Mouse (Mus musculus): ENCODE measurements around the gene Cstad. TPM values are rescaled to one million over a fixed set of nuclear protein-coding genes. Genes with fewer than 3 reads are reported as not detected.
A peak's percentile ranks its signal among the peaks of the same experiment; 100 is the strongest.

The Cstad gene
- polyA plus RNA-seq, 2 experiments, result 0.04 to 0.17 TPM

GRCm38 (mm10) chr2:30553851-30554540, 40.8 kb upstream of the Cstad start:
- TF ChIP-seq CTCF (IDR thresholded peaks at IDR 0.05; ENCODE audit: low read depth), result no peak

GRCm38 (mm10) chr2:30555257-30555656, 39.6 kb upstream of the Cstad start:
- DNase-seq (ENCODE audit: low read depth in 3 of 3, low spot score in 3 of 3), result no peak
- H3K27me3 ChIP-seq (ENCODE audit: control insufficient read depth, insufficient read depth, low read length), result no peaks in the 10 kb centered on the region
- H3K36me3 ChIP-seq (replicated peaks; ENCODE audit: control insufficient read depth, insufficient read depth, low read depth), result no peaks in the 10 kb centered on the region
- no peak overlapping the region for H3K9ac ChIP-seq (replicated peaks)
- no peak for ATAC-seq (ENCODE audit: insufficient read depth)
- no peaks in the 10 kb centered on the region for H3K4me1 ChIP-seq (replicated peaks; ENCODE audit: control insufficient read depth in 2 of 2, insufficient read depth in 2 of 2, low read length in 1 of 2)
- H3K9me3 ChIP-seq (ENCODE audit: control insufficient read depth, low read length), result no peaks in the 10 kb centered on the region
- no peak overlapping the region for H3K4me2 ChIP-seq (ENCODE audit: low read depth)
- H3K4me3 ChIP-seq (ENCODE audit: insufficient read depth in 1 of 2, low read depth in 2 of 2, low read length in 2 of 2), result no peak overlapping the region
- no peak for TF ChIP-seq CTCF (IDR thresholded peaks at IDR 0.05; ENCODE audit: low read depth)
- no peak for TF ChIP-seq EP300 (IDR thresholded peaks at IDR 0.05; ENCODE audit: low read depth)
- 76% methylated on average over 9 of the region's 9 CpGs for WGBS (ENCODE audit: insufficient replicate concordance)
- no peak overlapping the region for H3K27ac ChIP-seq

More at GRCm38 (mm10) chr2:30553851-30554540, 40.8 kb upstream of the Cstad start:
- no peak overlapping the region for H3K27ac ChIP-seq
- H3K36me3 ChIP-seq (replicated peaks; ENCODE audit: control insufficient read depth, insufficient read depth, low read depth), result no peaks in the 10 kb centered on the region
- no peak overlapping the region for H3K4me3 ChIP-seq (ENCODE audit: insufficient read depth in 1 of 2, low read depth in 2 of 2, low read length in 2 of 2)
- no peak overlapping the region for H3K9ac ChIP-seq (replicated peaks)
- ATAC-seq (ENCODE audit: insufficient read depth), result peak; percentile 45; the same call in 1 of the 2 replicates
- no peaks in the 10 kb centered on the region for H3K4me1 ChIP-seq (replicated peaks; ENCODE audit: control insufficient read depth in 2 of 2, insufficient read depth in 2 of 2, low read length in 1 of 2)
- WGBS (ENCODE audit: insufficient replicate concordance), result 58% methylated on average over 7 of the region's 7 CpGs
- no peak overlapping the region for H3K4me2 ChIP-seq (ENCODE audit: low read depth)
- H3K9me3 ChIP-seq (ENCODE audit: control insufficient read depth, low read length), result no peaks in the 10 kb centered on the region
- DNase-seq (ENCODE audit: low read depth in 3 of 3, low spot score in 3 of 3), result peak; percentile 7 to 16 (median 13)
- no peaks in the 10 kb centered on the region for H3K27me3 ChIP-seq (ENCODE audit: control insufficient read depth, insufficient read depth, low read length)

GRCm38 (mm10) chr2:30556495-30556894, 38.3 kb upstream of the Cstad start:
- no peaks in the 10 kb centered on the region for H3K36me3 ChIP-seq (replicated peaks; ENCODE audit: control insufficient read depth, insufficient read depth, low read depth)
- H3K4me1 ChIP-seq (replicated peaks; ENCODE audit: control insufficient read depth in 2 of 2, insufficient read depth in 2 of 2, low read length in 1 of 2), result no peaks in the 10 kb centered on the region
- H3K4me2 ChIP-seq (ENCODE audit: low read depth), result no peak overlapping the region
- H3K4me3 ChIP-seq (ENCODE audit: insufficient read depth in 1 of 2, low read depth in 2 of 2, low read length in 2 of 2), result no peak overlapping the region
- no peaks in the 10 kb centered on the region for H3K27me3 ChIP-seq (ENCODE audit: control insufficient read depth, insufficient read depth, low read length)
- 60% methylated on average over 5 of the region's 5 CpGs for WGBS (ENCODE audit: insufficient replicate concordance)
- H3K9me3 ChIP-seq (ENCODE audit: control insufficient read depth, low read length), result no peaks in the 10 kb centered on the region
- no peak for ATAC-seq (ENCODE audit: insufficient read depth)
- H3K9ac ChIP-seq (replicated peaks), result no peak overlapping the region
- no peak for TF ChIP-seq EP300 (IDR thresholded peaks at IDR 0.05; ENCODE audit: low read depth)
- TF ChIP-seq CTCF (IDR thresholded peaks at IDR 0.05; ENCODE audit: low read depth), result no peak
- DNase-seq (ENCODE audit: low read depth in 3 of 3, low spot score in 3 of 3), result no peak
- H3K27ac ChIP-seq, result no peak overlapping the region

GRCm38 (mm10) chr2:30559552-30559951, 35.3 kb upstream of the Cstad start:
- no peaks in the 10 kb centered on the region for H3K9me3 ChIP-seq (ENCODE audit: control insufficient read depth, low read length)
- H3K36me3 ChIP-seq (replicated peaks; ENCODE audit: control insufficient read depth, insufficient read depth, low read depth), result no peaks in the 10 kb centered on the region
- no peak overlapping the region for H3K9ac ChIP-seq (replicated peaks)
- no peak overlapping the region for H3K4me3 ChIP-seq (ENCODE audit: insufficient read depth in 1 of 2, low read depth in 2 of 2, low read length in 2 of 2)
- H3K27ac ChIP-seq, result no peak overlapping the region
- H3K4me2 ChIP-seq (ENCODE audit: low read depth), result no peak overlapping the region
- no peaks in the 10 kb centered on the region for H3K4me1 ChIP-seq (replicated peaks; ENCODE audit: control insufficient read depth in 2 of 2, insufficient read depth in 2 of 2, low read length in 1 of 2)
- ATAC-seq (ENCODE audit: insufficient read depth) (no peak), DNase-seq (ENCODE audit: low read depth in 3 of 3, low spot score in 3 of 3) (no peak)
- no peaks in the 10 kb centered on the region for H3K27me3 ChIP-seq (ENCODE audit: control insufficient read depth, insufficient read depth, low read length)
- TF ChIP-seq CTCF (IDR thresholded peaks at IDR 0.05; ENCODE audit: low read depth) (no peak), EP300 (IDR thresholded peaks at IDR 0.05; ENCODE audit: low read depth) (no peak)
- WGBS (ENCODE audit: insufficient replicate concordance), result 41% methylated on average over 1 of the region's 1 CpGs

- no peaks in the 10 kb centered on the region for H3K9me3 ChIP-seq (ENCODE audit: control insufficient read depth, low read length)
- WGBS (ENCODE audit: insufficient replicate concordance), result 63% methylated on average over 3 of the region's 3 CpGs
These were observed 32.3 kb upstream of the Cstad start for GRCm38 (mm10) chr2:30562553-30562952.

More at GRCm38 (mm10) chr2:30562553-30562952, 32.3 kb upstream of the Cstad start:
- H3K4me1 ChIP-seq (replicated peaks; ENCODE audit: control insufficient read depth in 2 of 2, insufficient read depth in 2 of 2, low read length in 1 of 2), result no peaks in the 10 kb centered on the region
- H3K9ac ChIP-seq (replicated peaks), result no peak overlapping the region
- no peak overlapping the region for H3K27ac ChIP-seq
- ATAC-seq (ENCODE audit: insufficient read depth) (no peak), DNase-seq (ENCODE audit: low read depth in 3 of 3, low spot score in 3 of 3) (no peak)
- no peaks in the 10 kb centered on the region for H3K36me3 ChIP-seq (replicated peaks; ENCODE audit: control insufficient read depth, insufficient read depth, low read depth)
- no peak for TF ChIP-seq EP300 (IDR thresholded peaks at IDR 0.05; ENCODE audit: low read depth)
- no peak for TF ChIP-seq CTCF (IDR thresholded peaks at IDR 0.05; ENCODE audit: low read depth)
- H3K4me2 ChIP-seq (ENCODE audit: low read depth), result no peak overlapping the region
- H3K4me3 ChIP-seq (ENCODE audit: insufficient read depth in 1 of 2, low read depth in 2 of 2, low read length in 2 of 2), result no peak overlapping the region
- H3K27me3 ChIP-seq (ENCODE audit: control insufficient read depth, insufficient read depth, low read length), result no peaks in the 10 kb centered on the region

All from liver, embryonic 14.5 days (tissue).